Mouse (Mus musculus): Measurements from ENCODE around the gene Tmem156. TPM values are rescaled to one million over a fixed set of nuclear protein-coding genes. Genes with fewer than 3 reads are reported as not detected.
"Not testable (repeated sequence)": the region's sequence is repeated elsewhere in the genome, so short reads cannot be mapped to it uniquely, and the experiment has no call there.

Tmem156 gene
- polyA plus RNA-seq, 1 experiment from 2014 or later = 0.72 TPM

GRCm38 (mm10) chr5:65122616-65123015 is 30.7 kb upstream of the Tmem156 start:
- Histone ChIP-seq H3K9me3 (ENCODE audit: control insufficient read depth, low read depth, low read length) (no peaks in the 10 kb centered on the region), H3K27me3 (ENCODE audit: control insufficient read depth, insufficient read depth, low read length) (no peaks in the 10 kb centered on the region), H3K4me2 (replicated peaks; ENCODE audit: low read depth, low read length) (no peak overlapping the region), H3K9ac (replicated peaks; ENCODE audit: low read depth, low read length) (no peak overlapping the region), H3K27ac (ENCODE audit: low read length) (no peak overlapping the region), H3K36me3 (ENCODE audit: control insufficient read depth, insufficient read depth, low read length) (no peaks in the 10 kb centered on the region), H3K4me1 (ENCODE audit: control insufficient read depth, insufficient read depth, low read length) (no peaks in the 10 kb centered on the region), H3K4me3 (ENCODE audit: low read depth, low read length) (no peak overlapping the region)
- ATAC-seq (ENCODE audit: insufficient number of reproducible peaks, insufficient read depth, low FRiP score, low read depth) = no peak
- WGBS = 76% methylated on average over 3 of the region's 3 CpGs

DNA sequence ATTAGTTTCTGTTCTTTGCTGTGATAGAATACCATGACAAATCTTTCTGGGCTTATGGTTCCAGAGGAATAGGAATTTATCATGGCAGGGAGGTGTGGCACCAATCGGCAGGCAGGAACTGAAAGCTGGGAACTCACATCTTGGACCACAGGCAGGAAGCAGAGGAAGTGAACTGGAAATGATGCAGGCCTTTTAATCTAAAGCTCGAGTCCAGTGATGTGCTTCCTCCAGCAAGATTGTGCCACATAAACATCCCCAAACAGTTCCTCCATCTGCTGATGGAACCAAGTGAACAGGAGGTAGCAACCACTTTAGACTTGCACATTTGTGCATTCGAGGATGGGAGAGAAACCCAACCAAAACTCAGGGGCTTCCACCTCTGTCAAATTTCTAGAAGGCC is 28.0 kb upstream of the Tmem156 start:
- Histone ChIP-seq H3K27ac (ENCODE audit: low read length) (no peak overlapping the region), H3K27me3 (ENCODE audit: control insufficient read depth, insufficient read depth, low read length) (no peaks in the 10 kb centered on the region), H3K4me2 (replicated peaks; ENCODE audit: low read depth, low read length) (no peak overlapping the region), H3K9me3 (ENCODE audit: control insufficient read depth, low read depth, low read length) (no peaks in the 10 kb centered on the region; the same call in 1 of the 2 replicates), H3K4me3 (ENCODE audit: low read depth, low read length) (no peak overlapping the region), H3K36me3 (ENCODE audit: control insufficient read depth, insufficient read depth, low read length) (peaks cover 6% of the 10 kb centered on the region; the same call in 1 of the 2 replicates), H3K9ac (replicated peaks; ENCODE audit: low read depth, low read length) (no peak overlapping the region), H3K4me1 (ENCODE audit: control insufficient read depth, insufficient read depth, low read length) (no peaks in the 10 kb centered on the region)
- no peak for ATAC-seq (ENCODE audit: insufficient number of reproducible peaks, insufficient read depth, low FRiP score, low read depth)
- 61% methylated on average over 3 of the region's 3 CpGs for WGBS

DNA sequence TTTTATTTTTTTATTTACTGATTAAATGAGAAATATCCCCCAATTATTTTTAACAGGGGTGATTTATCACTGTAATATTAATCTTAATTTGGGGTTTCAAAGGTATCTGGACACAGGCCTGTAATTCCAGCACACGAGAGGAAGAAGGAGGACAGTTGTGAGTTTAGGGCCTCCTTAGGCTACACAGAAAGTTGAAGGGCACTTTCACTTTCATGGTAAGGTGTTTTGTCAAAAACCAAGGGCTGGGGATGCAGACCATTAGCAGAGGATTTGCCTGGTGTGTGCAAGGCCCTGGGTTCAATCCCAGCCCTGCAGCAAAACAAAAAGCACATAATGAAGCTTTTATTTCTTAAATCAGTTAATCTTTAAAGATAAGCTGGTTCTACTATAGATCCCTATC is 27.6 kb upstream of the Tmem156 start:
- 87% methylated on average over 1 of the region's 1 CpGs for WGBS
- Histone ChIP-seq H3K4me1 (ENCODE audit: control insufficient read depth, insufficient read depth, low read length) (no peaks in the 10 kb centered on the region), H3K27me3 (ENCODE audit: control insufficient read depth, insufficient read depth, low read length) (no peaks in the 10 kb centered on the region), H3K4me2 (replicated peaks; ENCODE audit: low read depth, low read length) (no peak overlapping the region), H3K9me3 (ENCODE audit: control insufficient read depth, low read depth, low read length) (no peaks in the 10 kb centered on the region; the same call in 1 of the 2 replicates), H3K27ac (ENCODE audit: low read length) (no peak overlapping the region), H3K4me3 (ENCODE audit: low read depth, low read length) (no peak overlapping the region), H3K9ac (replicated peaks; ENCODE audit: low read depth, low read length) (no peak overlapping the region), H3K36me3 (ENCODE audit: control insufficient read depth, insufficient read depth, low read length) (peaks cover 6% of the 10 kb centered on the region; the same call in 1 of the 2 replicates)
- ATAC-seq (ENCODE audit: insufficient number of reproducible peaks, insufficient read depth, low FRiP score, low read depth) = no peak

- H3K27me3 ChIP-seq (ENCODE audit: control insufficient read depth, insufficient read depth, low read length) = no peaks in the 10 kb centered on the region
These were observed 24.9 kb upstream of the Tmem156 start for GRCm38 (mm10) chr5:65116789-65117188.

GRCm38 (mm10) chr5:65113323-65113722 is 21.4 kb upstream of the Tmem156 start:
- no peaks in the 10 kb centered on the region for H3K27me3 ChIP-seq (ENCODE audit: control insufficient read depth, insufficient read depth, low read length)
- H3K36me3 ChIP-seq (ENCODE audit: control insufficient read depth, insufficient read depth, low read length) = peaks cover 6% of the 10 kb centered on the region; the same call in 1 of the 2 replicates
- no peaks in the 10 kb centered on the region; the same call in 1 of the 2 replicates for H3K9me3 ChIP-seq (ENCODE audit: control insufficient read depth, low read depth, low read length)
- H3K9ac ChIP-seq (replicated peaks; ENCODE audit: low read depth, low read length) = no peak overlapping the region
- no peak overlapping the region for H3K4me3 ChIP-seq (ENCODE audit: low read depth, low read length)
- 72% methylated on average over 6 of the region's 6 CpGs for WGBS
- no peaks in the 10 kb centered on the region for H3K4me1 ChIP-seq (ENCODE audit: control insufficient read depth, insufficient read depth, low read length)
- no peak for ATAC-seq (ENCODE audit: insufficient number of reproducible peaks, insufficient read depth, low FRiP score, low read depth)
- H3K4me2 ChIP-seq (replicated peaks; ENCODE audit: low read depth, low read length) = no peak overlapping the region
- H3K27ac ChIP-seq (ENCODE audit: low read length) = no peak overlapping the region

More at GRCm38 (mm10) chr5:65116789-65117188, 24.9 kb upstream of the Tmem156 start:
- 89% methylated on average over 2 of the region's 2 CpGs for WGBS
- no peak for ATAC-seq (ENCODE audit: insufficient number of reproducible peaks, insufficient read depth, low FRiP score, low read depth)
- no peak overlapping the region for H3K4me3 ChIP-seq (ENCODE audit: low read depth, low read length)
- no peaks in the 10 kb centered on the region for H3K4me1 ChIP-seq (ENCODE audit: control insufficient read depth, insufficient read depth, low read length)
- peaks cover 6% of the 10 kb centered on the region; the same call in 1 of the 2 replicates for H3K36me3 ChIP-seq (ENCODE audit: control insufficient read depth, insufficient read depth, low read length)
- no peak overlapping the region for H3K4me2 ChIP-seq (replicated peaks; ENCODE audit: low read depth, low read length)
- H3K9me3 ChIP-seq (ENCODE audit: control insufficient read depth, low read depth, low read length) = no peaks in the 10 kb centered on the region; the same call in 1 of the 2 replicates
- H3K9ac ChIP-seq (replicated peaks; ENCODE audit: low read depth, low read length) = no peak overlapping the region
- no peak overlapping the region for H3K27ac ChIP-seq (ENCODE audit: low read length)

DNA sequence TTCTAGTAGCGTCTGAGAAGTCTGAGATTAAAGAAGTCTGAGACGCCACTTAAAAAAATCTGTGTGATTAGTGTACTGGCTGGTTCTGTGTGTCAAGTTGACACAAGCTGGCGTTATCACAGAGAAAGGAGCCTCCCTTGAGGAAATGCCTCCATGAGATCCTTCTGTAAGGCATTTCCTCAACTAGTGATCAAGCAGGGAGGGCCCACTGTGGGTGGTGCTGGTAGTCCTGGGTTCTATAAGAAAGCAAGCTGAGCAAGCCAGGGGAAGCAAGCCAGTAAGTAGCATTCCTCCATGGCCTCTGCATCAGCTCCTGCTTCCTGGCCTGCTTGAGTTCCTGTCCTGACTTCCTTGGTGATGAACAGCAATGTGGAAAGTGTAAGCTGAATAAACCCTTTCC is 20.3 kb upstream of the Tmem156 start:
- H3K27me3 ChIP-seq (ENCODE audit: control insufficient read depth, insufficient read depth, low read length); ATAC-seq (ENCODE audit: insufficient number of reproducible peaks, insufficient read depth, low FRiP score, low read depth); H3K4me1 ChIP-seq (ENCODE audit: control insufficient read depth, insufficient read depth, low read length); H3K4me3 ChIP-seq (ENCODE audit: low read depth, low read length); H3K9ac ChIP-seq (replicated peaks; ENCODE audit: low read depth, low read length); H3K36me3 ChIP-seq (ENCODE audit: control insufficient read depth, insufficient read depth, low read length); H3K4me2 ChIP-seq (replicated peaks; ENCODE audit: low read depth, low read length); H3K9me3 ChIP-seq (ENCODE audit: control insufficient read depth, low read depth, low read length); H3K27ac ChIP-seq (ENCODE audit: low read length): not testable (repeated sequence)
- WGBS = 31% methylated on average over 3 of the region's 3 CpGs

- Histone ChIP-seq H3K9ac (replicated peaks; ENCODE audit: low read depth, low read length) (peak overlapping the region; percentile 69), H3K27ac (ENCODE audit: low read length) (peak overlapping the region; percentile 53; the same call in 1 of the 2 replicates), H3K27me3 (ENCODE audit: control insufficient read depth, insufficient read depth, low read length) (no peaks in the 10 kb centered on the region), H3K4me2 (replicated peaks; ENCODE audit: low read depth, low read length) (peak overlapping the region; percentile 60), H3K4me3 (ENCODE audit: low read depth, low read length) (peak overlapping the region; percentile 68), H3K9me3 (ENCODE audit: control insufficient read depth, low read depth, low read length) (no peaks in the 10 kb centered on the region), H3K36me3 (ENCODE audit: control insufficient read depth, insufficient read depth, low read length) (no peaks in the 10 kb centered on the region), H3K4me1 (ENCODE audit: control insufficient read depth, insufficient read depth, low read length) (no peaks in the 10 kb centered on the region)
- 4% methylated on average over 28 of the region's 42 CpGs for WGBS
- ATAC-seq (ENCODE audit: insufficient number of reproducible peaks, insufficient read depth, low FRiP score, low read depth) = peak; percentile 59
These were observed 16.0 kb upstream of the Tmem156 start for GRCm38 (mm10) chr5:65107773-65108432.

DNA sequence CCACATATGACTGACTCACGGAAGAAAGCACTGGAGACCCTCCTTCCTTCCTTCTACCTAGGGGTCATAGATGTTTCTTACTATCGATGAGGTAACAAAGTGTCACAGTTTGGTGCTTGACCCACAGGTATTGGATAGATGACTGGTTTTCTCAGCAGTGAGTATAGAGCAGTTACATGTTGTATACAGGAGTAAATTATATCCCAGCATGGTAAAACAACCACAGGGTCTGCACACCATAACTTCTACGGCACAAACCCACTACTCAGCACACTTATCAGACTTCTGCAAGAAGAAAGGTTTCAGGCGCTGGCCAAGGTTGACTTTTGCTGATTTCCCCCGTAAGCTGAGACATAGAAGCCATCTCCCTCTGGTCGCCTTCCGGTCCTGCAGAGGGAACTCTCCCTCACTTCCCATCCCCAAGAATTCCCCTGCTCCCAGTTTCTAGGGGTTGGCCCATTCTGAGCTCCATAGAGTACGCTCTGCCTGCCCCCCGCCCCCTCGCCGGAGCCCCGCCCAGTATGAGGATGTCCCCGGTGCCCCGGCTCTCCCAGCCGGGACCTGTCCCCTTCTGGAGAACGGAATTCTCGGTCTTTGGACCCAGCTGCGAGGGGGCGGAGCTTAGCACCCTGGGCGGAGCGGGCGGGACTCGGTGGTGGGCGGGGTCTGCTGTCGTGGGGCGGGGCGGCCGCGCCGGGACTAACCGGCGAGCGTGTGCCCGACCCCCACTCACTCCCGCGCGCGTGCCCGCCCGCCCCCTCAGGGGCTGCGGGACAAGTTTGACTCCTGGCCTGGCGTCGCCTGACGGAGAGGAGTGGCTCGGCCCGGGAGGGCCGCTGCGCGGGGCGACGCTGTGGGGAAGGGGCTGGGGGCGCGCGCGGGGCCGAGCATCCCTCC is 15.2 kb upstream of the Tmem156 start, which contains the start of gene Klhl5:
Gene Klhl5 (plus strand): TSS at position 664 of the 897 bp plus-strand sequence.
- H3K4me3 ChIP-seq (ENCODE audit: low read depth, low read length) = peak within 1 kb of the TSS; percentile 68
- peak; percentile 90 for ATAC-seq (ENCODE audit: insufficient number of reproducible peaks, insufficient read depth, low FRiP score, low read depth)
- no peaks in the 10 kb centered on the region for H3K36me3 ChIP-seq (ENCODE audit: control insufficient read depth, insufficient read depth, low read length)
- H3K4me2 ChIP-seq (replicated peaks; ENCODE audit: low read depth, low read length) = peak within 1 kb of the TSS; percentile 60
- H3K27ac ChIP-seq (ENCODE audit: low read length) = peak within 1 kb of the TSS; percentile 53
- H3K9me3 ChIP-seq (ENCODE audit: control insufficient read depth, low read depth, low read length) = no peaks in the 10 kb centered on the region
- no peaks in the 10 kb centered on the region for H3K4me1 ChIP-seq (ENCODE audit: control insufficient read depth, insufficient read depth, low read length)
- H3K9ac ChIP-seq (replicated peaks; ENCODE audit: low read depth, low read length) = peak within 1 kb of the TSS; percentile 69
- 5% methylated on average over 27 of the region's 56 CpGs for WGBS
- no peaks in the 10 kb centered on the region for H3K27me3 ChIP-seq (ENCODE audit: control insufficient read depth, insufficient read depth, low read length)

All from stomach, embryonic 14.5 days (tissue).